8 mouse cellular contexts compared by ENCODE assay signal in the genomic region with DNA sequence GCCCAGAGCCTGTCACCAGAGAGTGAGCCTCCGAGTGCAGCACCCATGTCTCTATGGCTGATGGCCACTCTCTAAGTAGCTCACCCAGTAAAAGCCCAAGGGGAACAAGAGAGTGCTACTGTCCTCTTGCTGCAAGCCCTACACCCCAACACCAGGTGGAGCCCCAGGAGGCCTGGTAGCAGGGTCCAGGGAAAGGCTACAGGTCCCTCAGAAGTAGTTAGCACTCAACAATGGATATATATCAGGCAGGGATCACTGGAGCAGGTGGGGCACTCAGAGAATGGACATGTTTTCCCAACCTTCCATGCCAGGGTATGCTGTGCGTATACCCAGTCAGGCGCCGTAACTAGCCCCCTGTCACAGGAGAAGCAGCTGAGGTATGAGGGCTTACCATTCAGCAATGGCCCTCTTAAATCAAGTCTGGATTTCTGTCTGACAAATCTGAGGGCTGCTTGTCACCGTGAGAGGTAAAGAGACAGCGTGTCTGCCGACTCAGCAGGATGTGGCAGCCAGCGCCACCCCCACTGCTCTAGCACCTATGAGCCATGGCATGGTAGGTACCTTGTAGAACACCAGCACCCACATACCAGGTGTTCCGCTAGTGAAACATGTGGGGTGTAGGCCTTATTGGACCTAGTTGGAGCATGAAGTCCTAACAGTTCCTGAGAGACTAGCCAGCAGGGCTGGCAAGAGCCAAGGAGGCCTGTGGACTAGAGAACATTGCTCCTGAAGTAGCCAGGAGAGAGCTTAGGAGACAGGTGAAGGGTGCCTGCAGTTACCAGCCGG. TPM values are rescaled to one million over a fixed set of nuclear protein-coding genes. Genes with fewer than 3 reads are reported as not detected.
DNase-seq lines count a peak whose midpoint lies in the region; ATAC-seq and TF ChIP-seq lines count a peak whose summit lies in the region.

No protein-coding gene starts in this region.

- TF ChIP-seq CTCF in lung, embryonic 14.5 days (IDR thresholded peaks at IDR 0.05; ENCODE audit: low read depth), result peak; percentile 59

- no peaks in the 10 kb centered on the region for H3K36me3 ChIP-seq in hindbrain, embryonic 10.5 days
- no peaks in the 10 kb centered on the region for H3K36me3 ChIP-seq in hindbrain, embryonic 11.5 days (ENCODE audit: control insufficient read depth, insufficient read depth, low read length)
- H3K36me3 ChIP-seq in embryonic facial prominence, embryonic 10.5 days (replicated peaks), result no peaks in the 10 kb centered on the region
- no peaks in the 10 kb centered on the region for H3K36me3 ChIP-seq in lung, embryonic 14.5 days (ENCODE audit: insufficient read depth)
- H3K36me3 ChIP-seq in stomach, embryonic 16.5 days (ENCODE audit: control insufficient read depth, insufficient read depth, low read length), result no peaks in the 10 kb centered on the region

- WGBS in hindbrain, embryonic 10.5 days, result 91% methylated on average over 10 of the region's 10 CpGs
- 94% methylated on average over 10 of the region's 10 CpGs for WGBS in hindbrain, embryonic 11.5 days
- 94% methylated on average over 10 of the region's 10 CpGs for WGBS in embryonic facial prominence, embryonic 10.5 days
- 89% methylated on average over 10 of the region's 10 CpGs for WGBS in lung, embryonic 14.5 days
- WGBS in stomach, embryonic 16.5 days, result 90% methylated on average over 10 of the region's 10 CpGs

- H3K27ac ChIP-seq in hindbrain, embryonic 10.5 days, result peak overlapping the region; percentile 45; the same call in 1 of the 2 replicates
- no peak overlapping the region for H3K27ac ChIP-seq in hindbrain, embryonic 11.5 days (ENCODE audit: low read depth, low read length)
- peak overlapping the region; percentile 49 for H3K27ac ChIP-seq in embryonic facial prominence, embryonic 10.5 days (replicated peaks)
- H3K27ac ChIP-seq in lung, embryonic 14.5 days (ENCODE audit: low read depth), result peak overlapping the region; percentile 71; the same call in 1 of the 2 replicates
- peak overlapping the region; percentile 82 for H3K27ac ChIP-seq in stomach, embryonic 16.5 days (ENCODE audit: low read length)

- H3K4me2 ChIP-seq in hindbrain, embryonic 11.5 days (replicated peaks; ENCODE audit: low read depth, low read length), result no peak overlapping the region
- H3K4me2 ChIP-seq in lung, embryonic 14.5 days, result no peak overlapping the region
- no peak overlapping the region for H3K4me2 ChIP-seq in stomach, embryonic 16.5 days (ENCODE audit: low read depth, low read length)

- 0 out of 2 replicates have a peak, but pooled peaks cover 3% of the 10 kb centered on the region for H3K27me3 ChIP-seq in hindbrain, embryonic 10.5 days (ENCODE audit: insufficient read depth, poor library complexity, severe bottlenecking)
- H3K27me3 ChIP-seq in hindbrain, embryonic 11.5 days (ENCODE audit: control insufficient read depth, insufficient read depth, low read length), result no peaks in the 10 kb centered on the region
- no peaks in the 10 kb centered on the region for H3K27me3 ChIP-seq in embryonic facial prominence, embryonic 10.5 days (replicated peaks; ENCODE audit: low read depth, poor library complexity, severe bottlenecking)
- no peaks in the 10 kb centered on the region for H3K27me3 ChIP-seq in lung, embryonic 14.5 days (ENCODE audit: insufficient read depth, low read length)
- no peaks in the 10 kb centered on the region for H3K27me3 ChIP-seq in stomach, embryonic 16.5 days (ENCODE audit: control insufficient read depth, insufficient read depth, low read length)

- no peak for ATAC-seq in hindbrain, embryonic 11.5 days (ENCODE audit: low FRiP score)
- no peak for ATAC-seq in lung, embryonic 14.5 days (ENCODE audit: insufficient read depth)
- no peak for ATAC-seq in stomach, embryonic 16.5 days (ENCODE audit: insufficient read depth, low FRiP score)

- H3K4me1 ChIP-seq in hindbrain, embryonic 10.5 days (replicated peaks), result peaks cover 76% of the 10 kb centered on the region
- peaks cover 9% of the 10 kb centered on the region; the same call in 1 of the 2 replicates for H3K4me1 ChIP-seq in hindbrain, embryonic 11.5 days (replicated peaks; ENCODE audit: control insufficient read depth, insufficient read depth, low read length)
- peaks cover 80% of the 10 kb centered on the region for H3K4me1 ChIP-seq in embryonic facial prominence, embryonic 10.5 days
- peaks cover 24% of the 10 kb centered on the region for H3K4me1 ChIP-seq in lung, embryonic 14.5 days (ENCODE audit: insufficient read depth)
- H3K4me1 ChIP-seq in stomach, embryonic 16.5 days (ENCODE audit: control insufficient read depth, insufficient read depth, low read length), result peaks cover 31% of the 10 kb centered on the region

- no peak for DNase-seq in hindbrain, embryonic 10.5 days (ENCODE audit: low spot score)
- DNase-seq in hindbrain, embryonic 11.5 days (ENCODE audit: low spot score), result no peak
- DNase-seq in CD8-positive naive resting alpha-beta T cell, adult 2 months (ENCODE audit: low read depth in 2 of 2, low spot score in 2 of 2), result peak; percentile 39 to 46
- no peak for DNase-seq in embryonic facial prominence, embryonic 10.5 days (ENCODE audit: low spot score)
- DNase-seq in heart, postnatal 4 days, result peak; percentile 62
- no peak for DNase-seq in lung, embryonic 14.5 days
- no peak for DNase-seq in ovary, postnatal 36 days (ENCODE audit: low spot score)

- no peak overlapping the region for H3K4me3 ChIP-seq in hindbrain, embryonic 10.5 days
- no peak overlapping the region for H3K4me3 ChIP-seq in hindbrain, embryonic 11.5 days (ENCODE audit: low read depth, low read length)
- no peak overlapping the region for H3K4me3 ChIP-seq in embryonic facial prominence, embryonic 10.5 days
- H3K4me3 ChIP-seq in lung, embryonic 14.5 days (ENCODE audit: low read depth, low read length), result no peak overlapping the region
- H3K4me3 ChIP-seq in stomach, embryonic 16.5 days (replicated peaks; ENCODE audit: low read length), result no peak overlapping the region

- no peak overlapping the region for H3K9ac ChIP-seq in hindbrain, embryonic 11.5 days (ENCODE audit: low read depth, low read length)
- no peak overlapping the region for H3K9ac ChIP-seq in lung, embryonic 14.5 days
- peak overlapping the region; percentile 43 for H3K9ac ChIP-seq in stomach, embryonic 16.5 days (ENCODE audit: low read length)

- no peaks in the 10 kb centered on the region for H3K9me3 ChIP-seq in hindbrain, embryonic 10.5 days
- no peaks in the 10 kb centered on the region for H3K9me3 ChIP-seq in hindbrain, embryonic 11.5 days (ENCODE audit: control insufficient read depth, low read length)
- no peaks in the 10 kb centered on the region for H3K9me3 ChIP-seq in embryonic facial prominence, embryonic 10.5 days
- H3K9me3 ChIP-seq in lung, embryonic 14.5 days (ENCODE audit: low read depth, low read length), result no peaks in the 10 kb centered on the region
- no peaks in the 10 kb centered on the region for H3K9me3 ChIP-seq in stomach, embryonic 16.5 days (replicated peaks; ENCODE audit: control insufficient read depth, low read length)

RNA-seq across cellular contexts. Expression of a gene that starts 42.9 kb away (rescaled TPM):
- polyA plus RNA-seq in hindbrain, embryonic 10.5 days (2016; fragmentation: Nextera tagmentation; extraction: Ambion mirVana), result 4.4 and 6.0 TPM in 2 replicates
- polyA plus RNA-seq in hindbrain, embryonic 11.5 days (2014; fragmentation: Nextera tagmentation; extraction: Ambion mirVana), result 3.3 and 4.2 TPM in 2 replicates
- polyA plus RNA-seq in embryonic facial prominence, embryonic 10.5 days (2016; fragmentation: Nextera tagmentation; extraction: Ambion mirVana), result 4.3 and 5.4 TPM in 2 replicates
- total RNA-seq in heart, postnatal 4 days (2021), result 1 to 10 TPM; 2.8 to 3.0 TPM
- 5.2 TPM in 2 replicates for polyA plus RNA-seq in lung, embryonic 14.5 days (2014; fragmentation: Nextera tagmentation; extraction: Ambion mirVana)
- polyA plus RNA-seq in stomach, embryonic 16.5 days (2015; fragmentation: Nextera tagmentation; extraction: Ambion mirVana), result 4.8 and 6.1 TPM in 2 replicates

RNA-seq across cellular contexts. Expression of a gene that starts 43.1 kb away (rescaled TPM):
- 138 and 144 TPM in 2 replicates for polyA plus RNA-seq in hindbrain, embryonic 10.5 days (2016; fragmentation: Nextera tagmentation; extraction: Ambion mirVana)
- polyA plus RNA-seq in hindbrain, embryonic 11.5 days (2014; fragmentation: Nextera tagmentation; extraction: Ambion mirVana), result 156 and 166 TPM in 2 replicates
- 128 and 134 TPM in 2 replicates for polyA plus RNA-seq in embryonic facial prominence, embryonic 10.5 days (2016; fragmentation: Nextera tagmentation; extraction: Ambion mirVana)
- 10 to 100 TPM; 76.1 to 78.4 TPM for total RNA-seq in heart, postnatal 4 days (2021)
- 160 and 177 TPM in 2 replicates for polyA plus RNA-seq in lung, embryonic 14.5 days (2014; fragmentation: Nextera tagmentation; extraction: Ambion mirVana)
- polyA plus RNA-seq in stomach, embryonic 16.5 days (2015; fragmentation: Nextera tagmentation; extraction: Ambion mirVana), result 171 and 183 TPM in 2 replicates

Comparison
In these comparisons a context has a peak if more than half of its experiments do, and no peak if none do; other contexts are left out.
1. DNase-seq: peak in CD8-positive naive resting alpha-beta T cell, adult 2 months (2 of 2) and heart, postnatal 4 days (single experiment); none in hindbrain, embryonic 10.5 days (single experiment), hindbrain, embryonic 11.5 days (single experiment), embryonic facial prominence, embryonic 10.5 days (single experiment), lung, embryonic 14.5 days (single experiment) and ovary, postnatal 36 days (single experiment).